Mouse (Mus musculus) adrenal gland, postnatal 10 days (tissue): ENCODE data around the gene Ccdc73. TPM values are rescaled to one million over a fixed set of nuclear protein-coding genes. Genes with fewer than 3 reads are reported as not detected.
"Not testable (repeated sequence)": the region's sequence is repeated elsewhere in the genome, so short reads cannot be mapped to it uniquely, and the experiment has no call there.

ENCODE experiments used
- DNase-seq: peaks from one replicate; pipeline ENCODE4 v3.0.0; 2021; ENCODE audit warnings: mixed read lengths
- total RNA-seq, 2 experiments: library from RNA; stranded (reverse); gene quantifications; 2 replicates each; pipeline ENCODE4 v1.2.3; 2021

Ccdc73 gene
- total RNA-seq, 2 experiments from 2014 or later: 5.5 to 8.2 TPM

GRCm38 (mm10) chr2:104869101-104869500, 1.5 kb downstream of the Ccdc73 start:
- no peak for DNase-seq

- DNase-seq: no peak
Observed at GRCm38 (mm10) chr2:104878794-104879193, 11.2 kb downstream of the Ccdc73 start.

- DNase-seq: no peak
Observed at GRCm38 (mm10) chr2:104886109-104886508, 18.5 kb downstream of the Ccdc73 start.

- not testable (repeated sequence) for DNase-seq
Observed at GRCm38 (mm10) chr2:104887331-104887730, 19.7 kb downstream of the Ccdc73 start.

GRCm38 (mm10) chr2:104887882-104888566, 20.4 kb downstream of the Ccdc73 start:
- peak; percentile 88 for DNase-seq

- DNase-seq: no peak
Observed at GRCm38 (mm10) chr2:104899975-104900374, 32.4 kb downstream of the Ccdc73 start.

GRCm38 (mm10) chr2:104915709-104916108, 48.1 kb downstream of the Ccdc73 start:
- no peak for DNase-seq

GRCm38 (mm10) chr2:104964492-104964891, 96.9 kb downstream of the Ccdc73 start:
- DNase-seq: no peak

GRCm38 (mm10) chr2:104981712-104982111, 114.1 kb downstream of the Ccdc73 start:
- DNase-seq: no peak

GRCm38 (mm10) chr2:104985796-104986195, 118.2 kb downstream of the Ccdc73 start:
- no peak for DNase-seq

GRCm38 (mm10) chr2:104988974-104989373, 121.4 kb downstream of the Ccdc73 start:
- DNase-seq: no peak

GRCm38 (mm10) chr2:104994436-104994835, 126.8 kb downstream of the Ccdc73 start:
- no peak for DNase-seq

GRCm38 (mm10) chr2:104996201-104996600, 128.6 kb downstream of the Ccdc73 start:
- no peak for DNase-seq

GRCm38 (mm10) chr2:105007236-105007635, 139.6 kb downstream of the Ccdc73 start:
- DNase-seq: no peak

GRCm38 (mm10) chr2:105016192-105016966, 148.8 kb downstream of the Ccdc73 start:
- DNase-seq: no peak

- DNase-seq: peak; percentile 97
Observed at GRCm38 (mm10) chr2:105016967-105017287, 149.3 kb downstream of the Ccdc73 start, which contains the start of gene Eif3m. Gene Eif3m (minus strand): TSS chr2:105017080.

- DNase-seq: no peak
Observed at GRCm38 (mm10) chr2:105017802-105018201, 150.2 kb downstream of the Ccdc73 start.

- DNase-seq: no peak
Observed at GRCm38 (mm10) chr2:105019457-105019856, 151.9 kb downstream of the Ccdc73 start.

GRCm38 (mm10) chr2:105021256-105021655, 153.7 kb downstream of the Ccdc73 start:
- DNase-seq: peak; percentile 48

GRCm38 (mm10) chr2:105021836-105022235, 154.2 kb downstream of the Ccdc73 start:
- DNase-seq: no peak

- DNase-seq: no peak
Observed at GRCm38 (mm10) chr2:105023031-105023615, 155.5 kb downstream of the Ccdc73 start.

GRCm38 (mm10) chr2:105023815-105024214, 156.2 kb downstream of the Ccdc73 start:
- DNase-seq: no peak

GRCm38 (mm10) chr2:105025610-105026009, 158.0 kb downstream of the Ccdc73 start:
- not testable (repeated sequence) for DNase-seq
